Mouse (Mus musculus): ENCODE measurements around the gene Ddx27.
"Not testable (repeated sequence)": the region's sequence is repeated elsewhere in the genome, so short reads cannot be mapped to it uniquely, and the experiment has no call there.

The Ddx27 gene

GRCm38 (mm10) chr2:167014702-167015381, at the start of gene Ddx27:
Ddx27 (plus strand) TSS chr2:167015193.
- DNase-seq: peak; percentile 96

- no peak for DNase-seq
These were observed 41.8 kb upstream of the Ddx27 start for GRCm38 (mm10) chr2:166973153-166973552.

GRCm38 (mm10) chr2:166974177-166974872, 40.7 kb upstream of the Ddx27 start:
- no peak for DNase-seq

DNA sequence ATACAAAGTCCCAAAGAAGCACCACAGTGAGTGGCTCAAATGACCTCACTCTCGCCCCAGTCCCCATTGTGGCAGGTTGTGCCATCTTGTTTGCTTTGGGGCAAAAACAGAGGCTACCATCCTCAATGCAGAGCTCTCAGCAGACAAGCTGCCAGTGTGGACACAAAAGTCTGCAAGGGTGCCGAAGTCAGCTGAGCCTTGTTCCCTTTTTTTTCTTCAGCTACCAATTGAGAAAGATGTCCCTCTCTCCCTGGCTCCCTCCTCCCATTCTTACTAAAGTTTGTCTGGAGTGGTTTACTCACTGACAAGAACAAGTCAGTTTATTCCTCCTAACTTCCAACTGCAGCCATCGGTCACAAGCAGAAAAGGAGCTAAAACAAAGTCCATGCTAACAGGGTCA, 38.6 kb upstream of the Ddx27 start:
- no peak for DNase-seq

DNA sequence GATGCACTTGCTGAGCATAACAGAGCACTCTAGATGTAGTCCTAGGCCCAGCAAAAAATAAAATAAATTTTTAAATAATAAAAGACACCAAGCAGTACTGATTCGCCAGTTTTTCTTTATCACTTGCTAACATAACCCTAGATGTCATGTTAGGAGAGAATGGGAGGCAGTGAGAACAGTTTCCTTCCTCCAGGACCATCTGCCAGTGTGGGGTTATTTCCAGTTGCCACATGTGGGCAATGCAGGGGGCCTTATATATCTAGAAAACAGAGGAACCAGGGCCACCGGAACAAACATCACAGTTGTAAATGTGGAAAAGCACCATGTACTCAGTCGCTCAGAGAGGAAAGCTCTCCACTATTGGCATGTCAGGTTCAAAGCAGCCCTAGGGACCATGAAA, 37.5 kb upstream of the Ddx27 start:
- no peak for DNase-seq

GRCm38 (mm10) chr2:166980161-166980560, 34.8 kb upstream of the Ddx27 start:
- DNase-seq: no peak

- DNase-seq: no peak
These were observed 31.6 kb upstream of the Ddx27 start for GRCm38 (mm10) chr2:166983351-166983894.

- DNase-seq: no peak
These were observed 24.1 kb upstream of the Ddx27 start for GRCm38 (mm10) chr2:166990861-166991260.

DNA sequence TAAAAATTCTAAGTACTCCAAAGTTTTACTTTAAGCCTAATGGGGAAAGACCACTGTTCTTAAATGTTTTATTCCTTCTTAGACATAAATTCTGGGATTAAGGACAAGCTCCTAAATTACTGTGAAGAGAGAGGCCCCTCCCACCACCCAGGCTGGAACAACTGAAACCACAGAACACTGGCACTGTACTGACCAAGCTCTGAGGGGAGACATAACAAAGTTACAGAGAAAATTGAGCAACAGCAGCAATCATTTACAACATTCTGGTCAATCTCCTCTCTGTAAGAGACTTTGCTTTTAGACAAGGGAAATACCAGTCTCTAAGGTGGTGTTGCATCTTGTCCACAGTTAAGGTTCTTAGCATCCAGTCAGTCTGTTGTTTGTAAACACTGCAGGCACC, 23.0 kb upstream of the Ddx27 start:
- no peak for DNase-seq

- DNase-seq: peak; percentile 47
These were observed 19.8 kb upstream of the Ddx27 start for GRCm38 (mm10) chr2:166995021-166995795.

DNA sequence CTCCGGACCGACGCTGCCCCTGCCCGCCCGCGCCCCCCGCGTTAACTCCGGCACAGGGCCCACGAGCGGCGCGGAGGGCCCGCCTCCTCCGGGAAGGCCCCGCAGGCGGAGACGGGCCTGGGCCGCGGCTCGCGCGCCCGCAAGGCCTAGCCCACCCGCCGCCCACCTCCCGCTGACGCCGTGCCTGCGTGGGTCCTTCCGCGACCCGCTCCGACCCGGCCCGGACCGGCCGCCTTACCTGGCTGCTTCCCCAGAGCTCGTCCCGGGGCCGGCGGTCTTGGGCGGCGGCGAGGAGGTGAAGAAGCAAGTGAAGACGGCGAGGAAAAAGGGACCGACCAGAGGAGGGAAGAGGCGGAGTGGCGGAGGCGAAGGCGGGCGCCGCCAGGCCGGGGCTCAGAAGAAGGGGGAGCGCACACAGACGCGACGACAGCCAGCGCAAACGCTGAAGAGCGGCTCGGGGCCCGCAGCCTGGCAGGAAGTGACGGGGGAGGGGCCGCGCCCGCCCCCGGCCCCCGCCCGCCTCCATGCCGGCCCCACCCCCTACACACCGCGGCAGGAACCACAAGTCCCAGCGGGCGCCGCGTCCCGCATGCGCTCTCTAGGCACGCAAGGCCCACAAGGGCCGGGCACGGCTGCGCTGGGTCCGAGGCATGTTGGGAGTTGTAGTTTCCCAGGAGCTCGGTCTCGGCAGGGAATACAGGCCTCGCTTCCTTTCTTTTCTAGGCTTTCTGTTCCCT, 19.0 kb upstream of the Ddx27 start, which contains the start of gene Stau1:
Stau1 (minus strand) TSS at position 504 of the 737 bp plus-strand sequence.
- peak; percentile 98 for DNase-seq

DNA sequence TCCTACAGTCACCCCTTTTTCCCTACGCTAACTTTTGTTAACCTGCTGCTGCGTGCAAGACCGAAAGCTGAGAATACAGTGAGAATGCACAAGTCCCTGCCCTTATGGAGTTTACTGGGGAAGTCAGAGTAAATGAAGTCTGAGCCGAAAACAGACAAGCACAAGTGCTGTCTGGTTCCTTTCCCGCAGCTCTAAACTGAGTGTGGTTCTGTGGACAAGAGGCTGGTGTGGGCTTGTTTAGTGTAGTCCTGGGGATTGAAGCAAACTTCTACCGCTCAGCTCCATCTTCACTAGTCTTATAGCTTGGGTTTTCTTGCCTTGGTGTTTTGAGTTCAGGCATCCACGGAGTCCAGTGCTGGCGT, 18.5 kb upstream of the Ddx27 start:
- no peak for DNase-seq

DNA sequence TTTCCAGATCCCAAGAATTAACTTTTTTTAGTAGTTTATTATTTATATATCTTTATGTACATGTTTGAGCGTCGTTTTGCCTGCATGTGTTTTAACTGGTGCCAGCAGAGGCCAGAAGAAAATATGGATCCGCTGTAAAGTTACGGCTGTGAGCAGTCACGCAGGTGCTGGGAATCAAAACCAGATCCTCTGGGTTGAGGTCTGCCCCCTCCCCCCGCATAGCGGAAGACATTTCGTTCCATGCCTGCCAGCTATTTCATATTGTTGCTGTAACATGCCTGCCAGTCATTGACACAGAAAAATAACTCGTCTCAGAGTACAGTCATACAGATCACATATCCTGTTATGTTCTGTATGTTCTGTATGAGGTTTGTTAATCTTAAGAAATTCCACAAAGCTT, 13.5 kb upstream of the Ddx27 start:
- DNase-seq: no peak

- peak; percentile 76 for DNase-seq
These were observed 10.7 kb upstream of the Ddx27 start for GRCm38 (mm10) chr2:167004099-167004854.

DNA sequence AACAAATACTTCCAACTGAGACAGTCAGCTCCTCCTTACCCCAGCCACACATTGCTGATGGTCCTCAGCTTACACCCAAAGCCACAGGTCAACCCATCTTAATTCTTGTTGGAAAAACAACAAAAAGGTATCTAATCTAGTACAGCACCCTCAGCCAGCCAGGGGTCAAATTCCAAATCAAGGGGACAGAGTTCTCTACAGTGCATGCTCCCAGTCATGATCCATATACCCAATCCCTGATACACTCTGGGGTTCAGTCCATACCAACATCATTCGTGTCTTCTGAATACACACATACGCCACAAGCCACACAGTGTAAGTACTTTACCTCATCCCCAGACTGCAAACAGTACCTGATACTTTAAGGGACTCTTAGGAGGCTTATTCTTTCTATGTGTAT, 8.6 kb upstream of the Ddx27 start:
- no peak for DNase-seq

- DNase-seq: no peak
These were observed 7.9 kb upstream of the Ddx27 start for GRCm38 (mm10) chr2:167007001-167007491.

- DNase-seq: not testable (repeated sequence)
These were observed 7.4 kb upstream of the Ddx27 start for GRCm38 (mm10) chr2:167007565-167007964.

GRCm38 (mm10) chr2:167009483-167009882, 5.5 kb upstream of the Ddx27 start:
- no peak for DNase-seq

GRCm38 (mm10) chr2:167010546-167010945, 4.4 kb upstream of the Ddx27 start:
- no peak for DNase-seq

DNA sequence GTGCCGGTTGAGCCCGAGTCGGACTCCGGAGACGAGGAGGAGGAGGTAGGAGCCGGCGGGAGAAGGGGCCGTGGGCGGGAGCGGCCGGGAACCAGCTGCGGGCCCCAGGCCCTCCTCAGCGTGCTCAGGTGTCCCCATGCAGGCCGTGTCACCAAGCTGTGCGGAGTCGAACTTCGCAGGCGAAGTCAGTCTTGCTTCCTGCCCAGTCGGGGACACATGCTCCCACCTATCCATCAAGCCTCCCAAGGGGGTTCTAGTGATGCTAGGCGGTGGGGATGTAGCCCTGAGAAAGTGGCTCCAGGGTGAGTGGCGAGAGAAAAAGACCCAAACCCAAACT, 357 bp downstream of the Ddx27 start:
- DNase-seq: no peak

GRCm38 (mm10) chr2:167019396-167019795, 4.4 kb downstream of the Ddx27 start:
- DNase-seq: no peak

DNA sequence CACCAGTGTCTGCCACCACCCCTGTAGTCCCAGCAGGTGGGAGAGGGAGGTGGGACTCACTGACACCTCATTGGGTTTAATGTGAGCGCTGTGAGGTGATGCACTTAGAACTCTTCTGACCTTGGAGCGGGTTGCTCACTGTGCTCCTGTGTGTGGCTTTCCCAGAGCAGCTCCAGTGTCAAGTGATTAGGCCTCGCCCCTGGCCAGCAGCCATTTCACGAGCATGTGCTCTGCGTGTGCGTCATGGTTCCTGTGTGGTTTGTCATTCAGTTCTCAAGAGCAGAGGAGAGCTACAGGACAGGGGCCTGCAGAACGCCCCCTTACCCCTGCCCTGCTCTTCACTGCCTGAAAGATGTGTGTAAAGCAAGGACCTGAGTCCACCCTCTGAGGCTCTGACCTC, 13.6 kb downstream of the Ddx27 start:
- DNase-seq: no peak
